Mouse (Mus musculus) forebrain, embryonic 13.5 days (tissue): ENCODE data around the gene Dnaic2. TPM values are rescaled to one million over a fixed set of nuclear protein-coding genes. Genes with fewer than 3 reads are reported as not detected.
A peak's percentile ranks its signal among the peaks of the same experiment; 100 is the strongest.

Source experiments
- ATAC-seq: fragments of 200-750 bp; cut with Nextera tagmentation; 2 replicates; pipeline ENCODE4 v1.8.0; 2017
- H3K27ac ChIP-seq: fragments of 300-500 bp; sonication (generic); 2 replicates; pipeline ENCODE4 v1.5.1; 2015; ENCODE audit warnings: inconsistent platforms, mild to moderate bottlenecking, moderate library complexity
- H3K27me3 ChIP-seq: fragments of 300-500 bp; sonication (generic); 2 replicates; pipeline ENCODE4 v1.6.1; 2015; ENCODE audit warnings: mild to moderate bottlenecking, inconsistent platforms
- H3K36me3 ChIP-seq: fragments of 300-500 bp; sonication (generic); 2 replicates; pipeline ENCODE4 v1.6.1; 2015; ENCODE audit warnings: mild to moderate bottlenecking, inconsistent platforms; ENCODE audit not compliant: poor library complexity, severe bottlenecking
- H3K4me1 ChIP-seq: fragments of 300-500 bp; sonication (generic); 2 replicates; pipeline ENCODE4 v1.6.1; 2015; ENCODE audit warnings: inconsistent platforms
- H3K4me2 ChIP-seq: fragments of 300-500 bp; sonication (generic); 2 replicates; pipeline ENCODE4 v1.6.1; 2015; ENCODE audit warnings: inconsistent platforms, mild to moderate bottlenecking, moderate library complexity
- H3K4me3 ChIP-seq: fragments of 300-500 bp; sonication (generic); 2 replicates; pipeline ENCODE4 v1.5.1; 2015; ENCODE audit warnings: mild to moderate bottlenecking, inconsistent platforms
- H3K9ac ChIP-seq: fragments of 300-500 bp; sonication (generic); 2 replicates; pipeline ENCODE4 v1.6.1; 2015; ENCODE audit warnings: mild to moderate bottlenecking, inconsistent platforms
- H3K9me3 ChIP-seq: fragments of 300-500 bp; sonication (generic); replicated peaks from 2 replicates; pipeline ENCODE4 v1.6.1; 2016; ENCODE audit warnings: inconsistent platforms
- WGBS: fragments of 180-500 bp; shearing (Covaris S2); methylation state at CpG from one replicate; pipeline ENCODE4 v1.1.7; 2015; 5-methylcytosine and 5-hydroxymethylcytosine counted together
- polyA plus RNA-seq: library from polyadenylated mRNA; unstranded; fragments of >200 nt; fragmentation: Nextera tagmentation; extraction: Ambion mirVana; gene quantifications from 2 replicates; pipeline ENCODE4 v1.2.1, GENCODE M21; 2015

Dnaic2 gene
- polyA plus RNA-seq, 1 experiment from 2014 or later: 1.8 TPM

DNA sequence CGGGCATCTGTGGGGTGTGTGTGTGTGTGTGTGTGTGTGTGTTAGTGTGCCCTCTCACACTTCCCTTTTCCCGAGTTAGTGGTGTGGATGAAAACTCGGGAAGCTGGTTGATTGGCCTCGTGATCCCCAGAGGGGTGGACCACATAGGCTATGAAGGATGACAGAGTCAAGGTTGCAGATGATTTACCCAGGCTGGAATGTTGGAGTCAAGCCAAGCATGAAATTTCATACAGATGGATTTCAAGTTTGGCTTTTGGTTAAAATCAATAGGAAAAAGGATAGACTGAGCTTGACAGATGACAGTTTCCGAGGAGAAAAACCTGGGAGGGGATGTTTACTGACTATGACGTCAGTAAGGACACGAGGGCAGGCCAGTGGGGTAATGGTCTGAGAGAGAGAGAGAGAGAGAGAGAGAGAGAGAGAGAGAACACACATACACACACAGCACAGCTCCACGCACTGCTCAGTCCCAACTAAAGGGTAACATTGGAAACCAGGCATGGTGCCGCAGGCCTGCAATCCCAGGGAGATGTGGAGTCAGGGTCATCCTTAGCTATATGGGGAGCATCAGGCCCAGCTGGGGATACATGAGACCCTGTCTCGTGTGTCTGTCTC is 39.5 kb upstream of the Dnaic2 start:
- H3K4me3 ChIP-seq: no peak overlapping the region
- ATAC-seq: no peak
- H3K27me3 ChIP-seq: no peaks in the 10 kb centered on the region
- H3K9me3 ChIP-seq: no peaks in the 10 kb centered on the region
- 72% methylated on average over 9 of the region's 10 CpGs for WGBS
- H3K36me3 ChIP-seq: peaks cover 19% of the 10 kb centered on the region; the same call in 1 of the 2 replicates
- peaks cover 4% of the 10 kb centered on the region; the same call in 1 of the 2 replicates for H3K4me1 ChIP-seq
- no peak overlapping the region for H3K27ac ChIP-seq
- H3K9ac ChIP-seq: no peak overlapping the region
- no peak overlapping the region for H3K4me2 ChIP-seq

DNA sequence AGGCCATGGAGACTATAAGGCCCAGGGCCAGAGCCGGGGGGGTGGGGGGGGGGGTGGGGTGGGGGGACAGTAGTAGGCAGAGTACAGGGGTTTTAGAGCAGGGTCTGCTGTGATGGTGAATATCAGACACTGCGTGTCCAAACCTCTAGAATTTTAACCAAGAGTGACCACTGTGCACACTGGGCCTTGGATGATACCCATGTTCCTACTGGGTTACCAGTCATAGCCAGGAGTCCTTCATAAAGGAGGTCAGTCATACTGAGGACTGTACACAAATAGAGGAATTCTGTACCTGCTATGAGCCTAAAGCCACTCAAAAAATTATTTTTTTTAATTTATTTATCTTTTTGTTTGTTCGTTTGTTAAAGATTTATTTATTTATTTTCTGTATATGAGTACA is 38.5 kb upstream of the Dnaic2 start:
- Histone ChIP-seq H3K36me3 (peaks cover 20% of the 10 kb centered on the region; the same call in 1 of the 2 replicates), H3K27ac (no peak overlapping the region), H3K4me3 (no peak overlapping the region), H3K27me3 (no peaks in the 10 kb centered on the region), H3K9me3 (no peaks in the 10 kb centered on the region), H3K4me1 (peaks cover 6% of the 10 kb centered on the region; the same call in 1 of the 2 replicates), H3K9ac (no peak overlapping the region), H3K4me2 (no peak overlapping the region)
- no peak for ATAC-seq
- 89% methylated on average over 3 of the region's 3 CpGs for WGBS

DNA sequence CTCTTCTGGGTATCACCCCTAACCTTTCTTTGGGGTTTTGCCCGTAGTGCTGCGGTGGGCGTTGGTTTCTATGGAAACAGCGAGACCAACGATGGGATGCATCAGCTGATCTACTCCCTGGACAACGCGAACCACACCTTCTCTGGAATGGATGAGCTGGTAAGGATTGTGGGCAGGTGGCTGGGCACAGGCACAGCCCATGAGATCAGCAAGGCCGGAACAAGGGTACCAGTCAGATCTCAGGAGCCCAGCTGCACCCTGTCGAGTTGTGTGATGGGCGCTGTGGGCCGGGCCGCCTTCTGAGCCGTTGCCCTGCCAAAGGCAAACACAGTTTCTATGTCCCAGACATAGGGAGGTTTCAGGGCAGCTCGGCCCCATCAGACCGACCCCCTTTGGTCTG is 37.0 kb upstream of the Dnaic2 start:
- H3K4me1 ChIP-seq: peaks cover 6% of the 10 kb centered on the region; the same call in 1 of the 2 replicates
- H3K36me3 ChIP-seq: peaks cover 24% of the 10 kb centered on the region; the same call in 1 of the 2 replicates
- ATAC-seq: no peak
- WGBS: 93% methylated on average over 15 of the region's 15 CpGs
- no peak overlapping the region for H3K4me3 ChIP-seq
- H3K9me3 ChIP-seq: no peaks in the 10 kb centered on the region
- no peak overlapping the region for H3K4me2 ChIP-seq
- no peak overlapping the region for H3K9ac ChIP-seq
- no peaks in the 10 kb centered on the region for H3K27me3 ChIP-seq
- no peak overlapping the region for H3K27ac ChIP-seq

DNA sequence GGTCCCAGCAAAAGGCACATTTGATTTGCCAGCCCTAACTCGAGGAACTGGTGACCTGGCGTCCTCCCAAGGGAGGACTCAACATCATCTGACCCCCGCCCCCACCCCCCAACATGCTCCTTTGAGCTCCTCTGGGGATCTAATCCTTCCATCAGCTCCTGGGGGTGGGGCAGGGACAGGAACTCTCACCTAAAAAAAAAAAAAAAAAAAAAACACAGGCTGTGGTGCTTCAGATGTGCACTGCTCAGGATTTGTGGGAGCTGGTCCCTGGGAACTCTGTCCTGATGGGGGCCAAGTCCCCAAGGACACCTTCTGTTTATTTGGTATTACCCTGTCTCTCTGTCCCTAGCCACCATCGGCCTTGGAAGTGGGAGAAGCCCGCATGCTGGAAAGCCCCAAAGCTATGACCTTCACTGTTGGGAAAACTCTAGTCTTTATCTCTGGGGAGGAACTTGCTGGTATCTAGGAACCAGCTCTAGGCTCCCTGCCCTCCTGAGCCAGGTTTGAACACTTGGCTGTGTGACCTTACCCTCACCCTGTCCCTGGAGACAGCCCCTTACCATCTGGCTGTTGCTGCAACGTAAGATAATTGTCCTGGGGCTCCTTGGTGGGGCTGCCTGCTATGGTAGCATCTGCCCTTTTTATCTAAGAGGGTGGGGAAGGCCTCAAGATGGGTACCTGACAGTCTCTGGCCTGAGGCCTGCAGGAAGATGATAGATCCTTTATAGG is 35.6 kb upstream of the Dnaic2 start:
- H3K4me1 ChIP-seq: peaks cover 6% of the 10 kb centered on the region; the same call in 1 of the 2 replicates
- ATAC-seq: no peak
- 70% methylated on average over 6 of the region's 6 CpGs for whole genome bisulfite sequencing
- H3K4me3 ChIP-seq: no peak overlapping the region
- no peak overlapping the region for H3K9ac ChIP-seq
- no peak overlapping the region for H3K4me2 ChIP-seq
- H3K27me3 ChIP-seq: no peaks in the 10 kb centered on the region
- H3K27ac ChIP-seq: no peak overlapping the region
- peaks cover 29% of the 10 kb centered on the region; the same call in 1 of the 2 replicates for H3K36me3 ChIP-seq
- H3K9me3 ChIP-seq: no peaks in the 10 kb centered on the region

DNA sequence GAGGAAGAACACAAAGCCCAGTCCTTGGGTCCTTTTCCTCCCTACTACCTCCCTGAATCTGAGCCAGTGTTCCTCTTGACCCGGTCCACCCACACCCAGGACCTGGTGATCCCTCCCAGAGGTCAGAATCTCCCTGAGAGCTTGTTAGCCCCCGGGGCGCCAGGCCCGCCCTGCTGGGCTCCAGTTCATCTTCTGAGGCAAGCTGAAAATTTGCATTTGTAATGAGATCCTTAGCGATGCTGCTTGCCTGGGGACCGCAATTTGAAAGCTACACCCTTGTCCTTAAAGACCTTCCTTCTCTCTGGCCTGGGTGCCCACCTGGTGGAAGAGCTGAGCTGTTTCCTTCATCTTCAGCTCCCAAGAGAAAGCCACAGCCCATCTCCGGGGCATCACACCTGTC is 34.6 kb upstream of the Dnaic2 start:
- no peaks in the 10 kb centered on the region for H3K9me3 ChIP-seq
- H3K27ac ChIP-seq: no peak overlapping the region
- no peak overlapping the region for H3K4me2 ChIP-seq
- no peak overlapping the region for H3K9ac ChIP-seq
- H3K36me3 ChIP-seq: peaks cover 38% of the 10 kb centered on the region; the same call in 1 of the 2 replicates
- no peaks in the 10 kb centered on the region for H3K27me3 ChIP-seq
- 43% methylated on average over 7 of the region's 7 CpGs for WGBS
- peaks cover 6% of the 10 kb centered on the region; the same call in 1 of the 2 replicates for H3K4me1 ChIP-seq
- H3K4me3 ChIP-seq: no peak overlapping the region
- ATAC-seq: no peak

- Histone ChIP-seq H3K9ac (no peak overlapping the region), H3K27me3 (no peaks in the 10 kb centered on the region), H3K9me3 (no peaks in the 10 kb centered on the region), H3K4me3 (no peak overlapping the region), H3K27ac (no peak overlapping the region), H3K4me2 (no peak overlapping the region), H3K4me1 (peaks cover 6% of the 10 kb centered on the region; the same call in 1 of the 2 replicates), H3K36me3 (peaks cover 47% of the 10 kb centered on the region; the same call in 1 of the 2 replicates)
- 91% methylated on average over 6 of the region's 6 CpGs for WGBS
- ATAC-seq: no peak
Observed at GRCm38 (mm10) chr11:114693456-114693855, 33.8 kb upstream of the Dnaic2 start.

- Histone ChIP-seq H3K9ac (no peak overlapping the region), H3K4me1 (peaks cover 6% of the 10 kb centered on the region; the same call in 1 of the 2 replicates), H3K36me3 (peaks cover 54% of the 10 kb centered on the region; the same call in 1 of the 2 replicates), H3K9me3 (no peaks in the 10 kb centered on the region), H3K27ac (no peak overlapping the region), H3K27me3 (no peaks in the 10 kb centered on the region), H3K4me3 (no peak overlapping the region), H3K4me2 (no peak overlapping the region)
- ATAC-seq: no peak
- WGBS: 85% methylated on average over 2 of the region's 2 CpGs
Observed at GRCm38 (mm10) chr11:114694451-114694850, 32.8 kb upstream of the Dnaic2 start.

- Histone ChIP-seq H3K9me3 (no peaks in the 10 kb centered on the region), H3K27me3 (no peaks in the 10 kb centered on the region), H3K9ac (no peak overlapping the region), H3K4me3 (no peak overlapping the region), H3K36me3 (peaks cover 38% of the 10 kb centered on the region; the same call in 1 of the 2 replicates), H3K4me1 (peaks cover 21% of the 10 kb centered on the region), H3K27ac (no peak overlapping the region), H3K4me2 (no peak overlapping the region)
- 96% methylated on average over 7 of the region's 7 CpGs for WGBS
- no peak for ATAC-seq
Observed at GRCm38 (mm10) chr11:114698496-114698895, 28.7 kb upstream of the Dnaic2 start.

- WGBS: 89% methylated on average over 12 of the region's 12 CpGs
- no peak for ATAC-seq
Observed at GRCm38 (mm10) chr11:114699511-114699910, 27.7 kb upstream of the Dnaic2 start.

DNA sequence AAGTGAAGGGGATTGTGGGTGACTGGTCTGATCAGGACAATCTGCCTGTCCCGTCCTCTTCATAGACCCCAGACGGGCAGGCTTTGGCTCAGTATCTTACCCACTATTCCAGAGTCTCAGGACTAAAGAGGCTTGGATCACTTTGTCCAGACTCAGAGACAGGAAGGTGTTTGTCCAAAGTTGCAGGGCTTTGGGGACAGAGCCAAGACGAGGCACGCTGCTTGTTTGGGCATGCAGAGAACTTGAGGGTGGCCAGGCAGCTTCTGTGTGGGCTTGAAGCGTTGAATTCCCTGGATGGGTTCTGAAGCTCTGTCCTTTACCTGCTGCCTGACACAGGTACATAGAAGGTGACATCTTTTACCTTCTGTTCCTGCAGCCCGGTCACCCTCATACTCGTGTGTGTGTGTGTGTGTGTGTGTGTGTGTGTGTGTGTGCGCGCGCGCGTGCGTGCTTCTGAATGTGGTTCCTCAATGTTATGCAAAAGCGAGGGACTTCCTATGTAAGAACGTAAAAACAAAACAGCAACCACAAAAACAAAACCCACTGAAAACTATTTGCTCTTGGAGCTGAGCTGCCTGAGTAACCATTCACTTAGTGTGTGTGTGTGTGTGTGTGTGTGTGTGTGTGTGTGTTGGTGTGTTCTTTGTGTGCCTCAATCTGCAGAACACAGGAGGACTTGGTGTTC is 24.8 kb upstream of the Dnaic2 start:
- Histone ChIP-seq H3K9me3 (no peaks in the 10 kb centered on the region), H3K4me2 (no peak overlapping the region), H3K27ac (no peak overlapping the region; the same call in 1 of the 2 replicates), H3K4me3 (no peak overlapping the region), H3K36me3 (peaks cover 24% of the 10 kb centered on the region), H3K9ac (no peak overlapping the region; the same call in 1 of the 2 replicates), H3K27me3 (no peaks in the 10 kb centered on the region), H3K4me1 (peaks cover 42% of the 10 kb centered on the region)
- no peak for ATAC-seq
- WGBS: 79% methylated on average over 15 of the region's 15 CpGs

More at GRCm38 (mm10) chr11:114699511-114699910, 27.7 kb upstream of the Dnaic2 start:
- H3K4me3 ChIP-seq: no peak overlapping the region
- peaks cover 36% of the 10 kb centered on the region; the same call in 1 of the 2 replicates for H3K36me3 ChIP-seq
- no peak overlapping the region for H3K27ac ChIP-seq
- no peak overlapping the region for H3K9ac ChIP-seq
- no peaks in the 10 kb centered on the region for H3K9me3 ChIP-seq
- no peak overlapping the region for H3K4me2 ChIP-seq
- H3K4me1 ChIP-seq: peaks cover 31% of the 10 kb centered on the region
- no peaks in the 10 kb centered on the region for H3K27me3 ChIP-seq

- Histone ChIP-seq H3K4me3 (no peak overlapping the region), H3K4me2 (no peak overlapping the region), H3K36me3 (peaks cover 24% of the 10 kb centered on the region), H3K4me1 (peaks cover 42% of the 10 kb centered on the region), H3K27me3 (no peaks in the 10 kb centered on the region), H3K9ac (no peak overlapping the region), H3K27ac (peak overlapping the region; percentile 83), H3K9me3 (no peaks in the 10 kb centered on the region)
- no peak for ATAC-seq
- WGBS: 83% methylated on average over 6 of the region's 6 CpGs
Observed at GRCm38 (mm10) chr11:114702996-114703361, 24.2 kb upstream of the Dnaic2 start.
